Mouse (Mus musculus) CD4-positive, CD25-positive, alpha-beta regulatory T cell, adult 2 months (primary cell): ENCODE measurements around the gene Pilra.

Source experiments
- DNase-seq: peaks from one replicate; pipeline ENCODE4 v3.0.0-alpha.2; 2012; ENCODE audit warnings: low read depth, low spot score

Gene Pilra

GRCm38 (mm10) chr5:137779053-137779933 lies 56.8 kb downstream of the Pilra start:
- peak; percentile 58 for DNase-seq

GRCm38 (mm10) chr5:137778635-137779034 lies 57.4 kb downstream of the Pilra start, which contains the start of gene Ppp1r35:
TSS of gene Ppp1r35 (plus strand) at chr5:137778849.
- peak; percentile 97 for DNase-seq

GRCm38 (mm10) chr5:137777267-137777845 lies 58.7 kb downstream of the Pilra start:
- DNase-seq = no peak

GRCm38 (mm10) chr5:137776408-137776918 lies 59.6 kb downstream of the Pilra start:
- peak; percentile 49 for DNase-seq

GRCm38 (mm10) chr5:137775587-137776290 lies 60.3 kb downstream of the Pilra start:
- DNase-seq = no peak

- DNase-seq = no peak
Measured at GRCm38 (mm10) chr5:137772755-137773154, 63.3 kb downstream of the Pilra start.
